Mouse (Mus musculus): ENCODE results near the gene Cabp1.
"Not testable (repeated sequence)": the region's sequence is repeated elsewhere in the genome, so short reads cannot be mapped to it uniquely, and the experiment has no call there.

Cabp1 gene

GRCm38 (mm10) chr5:115152132-115152956 is 41.8 kb downstream of the Cabp1 start:
- DNase-seq (ENCODE audit: low read depth, low spot score): no peak

GRCm38 (mm10) chr5:115151457-115151856 is 42.7 kb downstream of the Cabp1 start:
- no peak for DNase-seq (ENCODE audit: low read depth, low spot score)

- no peak for DNase-seq (ENCODE audit: low read depth, low spot score)
Observed at GRCm38 (mm10) chr5:115150991-115151390, 43.2 kb downstream of the Cabp1 start.

GRCm38 (mm10) chr5:115149675-115150459 is 44.3 kb downstream of the Cabp1 start:
- DNase-seq (ENCODE audit: low read depth, low spot score): no peak

- DNase-seq (ENCODE audit: low read depth, low spot score): not testable (repeated sequence)
Observed at GRCm38 (mm10) chr5:115148872-115149271, 45.3 kb downstream of the Cabp1 start.

GRCm38 (mm10) chr5:115148378-115148777 is 45.8 kb downstream of the Cabp1 start:
- no peak for DNase-seq (ENCODE audit: low read depth, low spot score)

- DNase-seq (ENCODE audit: low read depth, low spot score): no peak
Observed at GRCm38 (mm10) chr5:115147388-115147787, 46.8 kb downstream of the Cabp1 start.

- no peak for DNase-seq (ENCODE audit: low read depth, low spot score)
Observed at GRCm38 (mm10) chr5:115146747-115147130, 47.4 kb downstream of the Cabp1 start.

GRCm38 (mm10) chr5:115145976-115146746 is 48.0 kb downstream of the Cabp1 start:
- no peak for DNase-seq (ENCODE audit: low read depth, low spot score)

GRCm38 (mm10) chr5:115145253-115145968 is 48.8 kb downstream of the Cabp1 start:
- no peak for DNase-seq (ENCODE audit: low read depth, low spot score)

GRCm38 (mm10) chr5:115144471-115144870 is 49.7 kb downstream of the Cabp1 start:
- DNase-seq (ENCODE audit: low read depth, low spot score): no peak

GRCm38 (mm10) chr5:115143552-115143951 is 50.6 kb downstream of the Cabp1 start:
- no peak for DNase-seq (ENCODE audit: low read depth, low spot score)

GRCm38 (mm10) chr5:115142166-115142697 is 51.9 kb downstream of the Cabp1 start:
- no peak for DNase-seq (ENCODE audit: low read depth, low spot score)

- no peak for DNase-seq (ENCODE audit: low read depth, low spot score)
Observed at GRCm38 (mm10) chr5:115140726-115141125, 53.5 kb downstream of the Cabp1 start.

- no peak for DNase-seq (ENCODE audit: low read depth, low spot score)
Observed at GRCm38 (mm10) chr5:115139124-115139523, 55.1 kb downstream of the Cabp1 start.

- DNase-seq (ENCODE audit: low read depth, low spot score): peak; percentile 64
Observed at GRCm38 (mm10) chr5:115134234-115135165, 59.7 kb downstream of the Cabp1 start, which contains the start of gene Unc119b. TSS of gene Unc119b (minus strand) at chr5:115134975.

GRCm38 (mm10) chr5:115133358-115134066 is 60.7 kb downstream of the Cabp1 start:
- DNase-seq (ENCODE audit: low read depth, low spot score): no peak

GRCm38 (mm10) chr5:115132465-115132864 is 61.7 kb downstream of the Cabp1 start:
- no peak for DNase-seq (ENCODE audit: low read depth, low spot score)

GRCm38 (mm10) chr5:115129328-115129727 is 64.9 kb downstream of the Cabp1 start:
- no peak for DNase-seq (ENCODE audit: low read depth, low spot score)
